Mouse (Mus musculus) embryonic fibroblast, embryonic 13.5 days (primary cell): ENCODE results near the gene Ptpn23. TPM values are rescaled to one million over a fixed set of nuclear protein-coding genes. Genes with fewer than 3 reads are reported as not detected.

Experiments used
- H3K27ac ChIP-seq: 2 replicates; pipeline ENCODE4 v1.5.1; 2012; ENCODE audit warnings: low read length, control low read depth, inconsistent platforms; ENCODE audit not compliant: insufficient read depth
- H3K4me1 ChIP-seq: 2 replicates; pipeline ENCODE4 v1.6.1; 2011; ENCODE audit warnings: low read length; ENCODE audit not compliant: control insufficient read depth, insufficient read depth
- H3K4me3 ChIP-seq: 2 replicates; pipeline ENCODE4 v1.5.1; 2011; ENCODE audit warnings: mild to moderate bottlenecking, control low read depth, low read length; ENCODE audit not compliant: insufficient read depth
- CTCF ChIP-seq: IDR thresholded peaks from 2 replicates; pipeline ENCODE4 v1.5.1; 2011; ENCODE audit warnings: mild to moderate bottlenecking, control low read depth, low read length, moderate library complexity, borderline replicate concordance; ENCODE audit not compliant: insufficient read depth
- POLR2A ChIP-seq: IDR thresholded peaks from 2 replicates; pipeline ENCODE4 v1.6.1; 2011; ENCODE audit warnings: low read depth, mild to moderate bottlenecking, control low read depth, low read length, moderate library complexity
- polyA plus RNA-seq: library from polyadenylated mRNA; stranded (reverse); fragments of >200 nt; gene quantifications from 2 replicates; pipeline ENCODE4 v1.2.4, GENCODE M21; 2011; ENCODE audit warnings: low read depth; ENCODE audit not compliant: missing spikeins, insufficient read length

The Ptpn23 gene
- polyA plus RNA-seq, 1 experiment, result 37.4 TPM

GRCm38 (mm10) chr9:110358341-110358740, 49.7 kb downstream of the Ptpn23 start:
- Histone ChIP-seq H3K27ac (no peak overlapping the region), H3K4me1 (no peaks in the 10 kb centered on the region), H3K4me3 (no peak overlapping the region)
- TF ChIP-seq CTCF (no peak), POLR2A (no peak)

GRCm38 (mm10) chr9:110351932-110352632, 55.9 kb downstream of the Ptpn23 start:
- Histone ChIP-seq H3K4me1 (no peaks in the 10 kb centered on the region), H3K4me3 (no peak overlapping the region), H3K27ac (no peak overlapping the region)
- TF ChIP-seq CTCF, result no peak
- TF ChIP-seq POLR2A, result no peak

GRCm38 (mm10) chr9:110351350-110351749, 56.7 kb downstream of the Ptpn23 start:
- Histone ChIP-seq H3K27ac (no peak overlapping the region), H3K4me1 (no peaks in the 10 kb centered on the region), H3K4me3 (no peak overlapping the region)
- no peak for TF ChIP-seq CTCF
- no peak for TF ChIP-seq POLR2A

DNA sequence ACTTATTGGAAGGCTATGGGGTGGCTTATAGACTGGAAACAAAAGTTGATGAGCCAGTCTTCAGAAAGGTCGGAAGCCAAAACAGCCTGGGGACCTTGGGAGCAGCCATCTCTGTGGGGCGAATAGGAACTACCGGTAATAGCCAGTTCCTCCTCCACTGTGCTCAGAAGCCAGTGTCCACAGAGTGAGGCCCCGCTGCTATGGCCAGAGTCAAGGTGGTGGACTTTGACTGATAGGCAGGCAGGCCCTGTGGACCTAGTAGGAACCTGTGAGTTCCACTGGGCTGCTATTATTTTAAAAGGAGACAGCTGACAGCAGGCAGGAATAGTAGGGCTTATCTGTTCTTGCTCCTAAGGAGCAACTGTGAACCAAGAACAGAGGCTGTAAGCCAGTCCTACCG, 57.4 kb downstream of the Ptpn23 start:
- Histone ChIP-seq H3K4me3 (no peak overlapping the region), H3K4me1 (no peaks in the 10 kb centered on the region), H3K27ac (no peak overlapping the region)
- TF ChIP-seq CTCF (no peak), POLR2A (no peak)

DNA sequence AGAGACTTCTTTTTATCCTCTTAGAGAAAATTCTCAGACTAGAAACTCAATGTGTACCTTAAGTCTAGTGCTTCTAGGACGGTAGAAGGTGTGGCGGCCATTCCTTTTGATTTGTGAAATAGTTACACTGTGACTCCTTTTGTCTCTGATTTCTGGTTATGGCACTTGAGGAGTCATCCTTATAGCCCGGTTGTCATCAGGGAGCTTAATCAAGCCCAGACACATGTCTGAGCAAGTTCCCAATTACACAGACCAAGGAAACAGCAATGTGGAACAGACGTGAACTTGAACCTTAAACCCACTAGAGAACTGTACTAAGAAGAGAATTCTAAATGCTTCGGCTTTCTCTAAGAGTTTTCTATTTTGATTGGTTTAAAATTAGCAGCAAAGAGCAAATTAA, 57.8 kb downstream of the Ptpn23 start:
- TF ChIP-seq CTCF, result no peak
- Histone ChIP-seq H3K4me1 (no peaks in the 10 kb centered on the region), H3K4me3 (no peak overlapping the region), H3K27ac (peak overlapping the region; percentile 65; the same call in 1 of the 2 replicates)

- Histone ChIP-seq H3K4me3 (no peak overlapping the region), H3K4me1 (0 out of 2 replicates have a peak, but pooled peaks cover 3% of the 10 kb centered on the region), H3K27ac (no peak overlapping the region)
- TF ChIP-seq CTCF, result no peak
- no peak for TF ChIP-seq POLR2A
These were observed 59.1 kb downstream of the Ptpn23 start for GRCm38 (mm10) chr9:110348899-110349298.

- TF ChIP-seq CTCF (no peak), POLR2A (no peak)
- Histone ChIP-seq H3K4me1 (0 out of 2 replicates have a peak, but pooled peaks cover 3% of the 10 kb centered on the region), H3K4me3 (no peak overlapping the region), H3K27ac (peak overlapping the region; percentile 89; the same call in 1 of the 2 replicates)
These were observed 62.8 kb downstream of the Ptpn23 start for GRCm38 (mm10) chr9:110345057-110345739.

GRCm38 (mm10) chr9:110343805-110344204, 64.2 kb downstream of the Ptpn23 start:
- H3K4me1 ChIP-seq, result 0 out of 2 replicates have a peak, but pooled peaks cover 3% of the 10 kb centered on the region
- no peak overlapping the region for H3K4me3 ChIP-seq
- TF ChIP-seq CTCF (no peak), POLR2A (no peak)
- no peak overlapping the region for H3K27ac ChIP-seq

- TF ChIP-seq CTCF, result no peak
- TF ChIP-seq POLR2A, result no peak
- peaks cover 8% of the 10 kb centered on the region; the same call in 1 of the 2 replicates for H3K4me1 ChIP-seq
- H3K27ac ChIP-seq, result no peak overlapping the region
- H3K4me3 ChIP-seq, result no peak overlapping the region
These were observed 66.0 kb downstream of the Ptpn23 start for GRCm38 (mm10) chr9:110342008-110342407.
